Mouse (Mus musculus) heart, embryonic 15.5 days (tissue): ENCODE results near the gene Kalrn. TPM values are rescaled to one million over a fixed set of nuclear protein-coding genes. Genes with fewer than 3 reads are reported as not detected.

Experiments
- ATAC-seq: fragments of 200-750 bp; cut with Nextera tagmentation; replicated peaks from 2 replicates; pipeline ENCODE4 v1.8.0; 2017; ENCODE audit warnings: low read depth, moderate TSS enrichment; ENCODE audit not compliant: insufficient number of reproducible peaks, insufficient read depth, low FRiP score
- H3K27ac ChIP-seq: fragments of 300-500 bp; sonication (generic); 2 replicates; pipeline ENCODE4 v1.5.1; 2015; ENCODE audit warnings: mild to moderate bottlenecking, inconsistent platforms
- H3K27me3 ChIP-seq: fragments of 300-500 bp; sonication (generic); 2 replicates; pipeline ENCODE4 v1.6.1; 2015; ENCODE audit warnings: inconsistent platforms
- H3K36me3 ChIP-seq: fragments of 300-500 bp; sonication (generic); 2 replicates; pipeline ENCODE4 v1.6.1; 2015; ENCODE audit warnings: mild to moderate bottlenecking, inconsistent platforms
- H3K4me1 ChIP-seq: fragments of 300-500 bp; sonication (generic); replicated peaks from 2 replicates; pipeline ENCODE4 v1.6.1; 2015; ENCODE audit warnings: inconsistent platforms
- H3K4me2 ChIP-seq: fragments of 300-500 bp; sonication (generic); 2 replicates; pipeline ENCODE4 v1.6.1; 2015; ENCODE audit warnings: inconsistent platforms, mild to moderate bottlenecking, moderate library complexity
- H3K4me3 ChIP-seq: fragments of 300-500 bp; sonication (generic); 2 replicates; pipeline ENCODE4 v1.5.1; 2015; ENCODE audit warnings: mild to moderate bottlenecking, inconsistent platforms
- H3K9ac ChIP-seq: fragments of 300-500 bp; sonication (generic); 2 replicates; pipeline ENCODE4 v1.6.1; 2015; ENCODE audit warnings: mild to moderate bottlenecking, inconsistent platforms
- H3K9me3 ChIP-seq: fragments of 300-500 bp; sonication (generic); replicated peaks from 2 replicates; pipeline ENCODE4 v1.6.1; 2016; ENCODE audit warnings: inconsistent platforms
- WGBS: fragments of 180-500 bp; shearing (Covaris S2); methylation state at CpG from one replicate; pipeline ENCODE4 v1.1.7; 2015; ENCODE audit warnings: mixed read lengths; 5-methylcytosine and 5-hydroxymethylcytosine counted together
- polyA plus RNA-seq: library from polyadenylated mRNA; unstranded; fragments of >200 nt; fragmentation: Nextera tagmentation; extraction: Ambion mirVana; gene quantifications from 2 replicates; pipeline ENCODE4 v1.2.1, GENCODE M21; 2015

Gene Kalrn
- polyA plus RNA-seq, 1 experiment from 2014 or later, result 32.8 TPM

GRCm38 (mm10) chr16:34483716-34484115 lies 89.6 kb downstream of the Kalrn start:
- ATAC-seq, result no peak
- H3K27me3 ChIP-seq, result no peaks in the 10 kb centered on the region

GRCm38 (mm10) chr16:34474741-34475140 lies 98.6 kb downstream of the Kalrn start:
- Histone ChIP-seq H3K4me1 (peaks cover 19% of the 10 kb centered on the region), H3K9me3 (no peaks in the 10 kb centered on the region), H3K36me3 (no peaks in the 10 kb centered on the region), H3K4me3 (no peak overlapping the region), H3K9ac (no peak overlapping the region), H3K27ac (no peak overlapping the region), H3K27me3 (no peaks in the 10 kb centered on the region), H3K4me2 (no peak overlapping the region)
- no peak for ATAC-seq
- WGBS, result 64% methylated on average over 4 of the region's 4 CpGs

More at GRCm38 (mm10) chr16:34483716-34484115, 89.6 kb downstream of the Kalrn start:
- Histone ChIP-seq H3K4me3 (no peak overlapping the region), H3K4me1 (peaks cover 22% of the 10 kb centered on the region), H3K9ac (no peak overlapping the region), H3K4me2 (no peak overlapping the region), H3K9me3 (no peaks in the 10 kb centered on the region), H3K27ac (no peak overlapping the region), H3K36me3 (no peaks in the 10 kb centered on the region)
- 74% methylated on average over 6 of the region's 6 CpGs for WGBS

GRCm38 (mm10) chr16:34473891-34474290 lies 99.4 kb downstream of the Kalrn start:
- no peak overlapping the region for H3K4me2 ChIP-seq
- no peaks in the 10 kb centered on the region for H3K27me3 ChIP-seq
- no peak overlapping the region for H3K4me3 ChIP-seq
- no peak overlapping the region for H3K9ac ChIP-seq
- no peak for ATAC-seq
- no peaks in the 10 kb centered on the region for H3K36me3 ChIP-seq
- no peak overlapping the region for H3K27ac ChIP-seq
- H3K4me1 ChIP-seq, result peaks cover 28% of the 10 kb centered on the region
- WGBS, result 66% methylated on average over 4 of the region's 4 CpGs
- H3K9me3 ChIP-seq, result no peaks in the 10 kb centered on the region

GRCm38 (mm10) chr16:34471441-34471840 lies 101.9 kb downstream of the Kalrn start:
- Histone ChIP-seq H3K9ac (no peak overlapping the region), H3K36me3 (no peaks in the 10 kb centered on the region), H3K27me3 (no peaks in the 10 kb centered on the region), H3K9me3 (no peaks in the 10 kb centered on the region), H3K27ac (no peak overlapping the region), H3K4me2 (no peak overlapping the region), H3K4me3 (no peak overlapping the region), H3K4me1 (peaks cover 48% of the 10 kb centered on the region)
- WGBS, result 73% methylated on average over 4 of the region's 4 CpGs
- no peak for ATAC-seq

GRCm38 (mm10) chr16:34470343-34470742 lies 103.0 kb downstream of the Kalrn start:
- peaks cover 51% of the 10 kb centered on the region for H3K4me1 ChIP-seq
- ATAC-seq, result no peak
- H3K9me3 ChIP-seq, result no peaks in the 10 kb centered on the region
- H3K9ac ChIP-seq, result no peak overlapping the region
- H3K27ac ChIP-seq, result peak overlapping the region; percentile 39; the same call in 1 of the 2 replicates
- 56% methylated on average over 5 of the region's 5 CpGs for WGBS
- no peak overlapping the region for H3K4me3 ChIP-seq
- H3K27me3 ChIP-seq, result no peaks in the 10 kb centered on the region
- H3K36me3 ChIP-seq, result no peaks in the 10 kb centered on the region
- no peak overlapping the region for H3K4me2 ChIP-seq

GRCm38 (mm10) chr16:34469277-34469868 lies 104.0 kb downstream of the Kalrn start:
- Histone ChIP-seq H3K9ac (no peak overlapping the region), H3K27ac (peak overlapping the region; percentile 55), H3K4me2 (peak overlapping the region; percentile 39), H3K9me3 (no peaks in the 10 kb centered on the region), H3K36me3 (no peaks in the 10 kb centered on the region), H3K27me3 (no peaks in the 10 kb centered on the region), H3K4me1 (peaks cover 51% of the 10 kb centered on the region), H3K4me3 (no peak overlapping the region)
- WGBS, result 31% methylated on average over 8 of the region's 8 CpGs
- ATAC-seq, result peak; percentile 73

- WGBS, result 18% methylated on average over 4 of the region's 4 CpGs
- Histone ChIP-seq H3K27ac (peak overlapping the region; percentile 41), H3K27me3 (no peaks in the 10 kb centered on the region), H3K4me1 (peaks cover 40% of the 10 kb centered on the region), H3K4me2 (peak overlapping the region; percentile 32), H3K4me3 (no peak overlapping the region), H3K9ac (no peak overlapping the region), H3K36me3 (no peaks in the 10 kb centered on the region), H3K9me3 (no peaks in the 10 kb centered on the region)
- ATAC-seq, result no peak
Observed at GRCm38 (mm10) chr16:34466649-34467048, 106.7 kb downstream of the Kalrn start.

GRCm38 (mm10) chr16:34456314-34456713 lies 117.0 kb downstream of the Kalrn start:
- H3K9me3 ChIP-seq, result no peaks in the 10 kb centered on the region
- no peak overlapping the region for H3K9ac ChIP-seq
- H3K36me3 ChIP-seq, result no peaks in the 10 kb centered on the region
- ATAC-seq, result peak; percentile 89
- peaks cover 30% of the 10 kb centered on the region for H3K4me1 ChIP-seq
- peak overlapping the region; percentile 90 for H3K27ac ChIP-seq
- WGBS, result 21% methylated on average over 7 of the region's 7 CpGs
- no peak overlapping the region for H3K4me2 ChIP-seq
- no peak overlapping the region for H3K4me3 ChIP-seq
- no peaks in the 10 kb centered on the region for H3K27me3 ChIP-seq

- H3K4me1 ChIP-seq, result peaks cover 40% of the 10 kb centered on the region
- H3K9ac ChIP-seq, result no peak overlapping the region
- ATAC-seq, result no peak
- H3K9me3 ChIP-seq, result no peaks in the 10 kb centered on the region
- H3K27me3 ChIP-seq, result no peaks in the 10 kb centered on the region
- H3K36me3 ChIP-seq, result no peaks in the 10 kb centered on the region
- 72% methylated on average over 7 of the region's 7 CpGs for WGBS
- H3K4me2 ChIP-seq, result no peak overlapping the region
- H3K4me3 ChIP-seq, result no peak overlapping the region
- no peak overlapping the region for H3K27ac ChIP-seq
Observed at GRCm38 (mm10) chr16:34445666-34446065, 127.7 kb downstream of the Kalrn start.

GRCm38 (mm10) chr16:34441704-34442103 lies 131.6 kb downstream of the Kalrn start:
- Histone ChIP-seq H3K36me3 (no peaks in the 10 kb centered on the region), H3K9ac (no peak overlapping the region), H3K27me3 (no peaks in the 10 kb centered on the region), H3K27ac (peak overlapping the region; percentile 82), H3K4me1 (peaks cover 50% of the 10 kb centered on the region), H3K4me2 (no peak overlapping the region), H3K9me3 (no peaks in the 10 kb centered on the region), H3K4me3 (no peak overlapping the region)
- ATAC-seq, result no peak
- WGBS, result 47% methylated on average over 2 of the region's 2 CpGs

- Histone ChIP-seq H3K27me3 (no peaks in the 10 kb centered on the region), H3K27ac (peak overlapping the region; percentile 82), H3K9me3 (no peaks in the 10 kb centered on the region), H3K4me1 (peaks cover 46% of the 10 kb centered on the region), H3K9ac (no peak overlapping the region), H3K4me3 (no peak overlapping the region), H3K4me2 (no peak overlapping the region), H3K36me3 (no peaks in the 10 kb centered on the region)
- 8% methylated on average over 4 of the region's 4 CpGs for WGBS
- ATAC-seq, result peak; percentile 91
Observed at GRCm38 (mm10) chr16:34440994-34441414, 132.3 kb downstream of the Kalrn start.

- no peak overlapping the region for H3K4me2 ChIP-seq
- H3K27ac ChIP-seq, result peak overlapping the region; percentile 82
- 56% methylated on average over 8 of the region's 8 CpGs for WGBS
- ATAC-seq, result 0 out of 2 replicates have a peak, but pooled peaks have one; percentile 11
- no peak overlapping the region for H3K4me3 ChIP-seq
- no peaks in the 10 kb centered on the region for H3K9me3 ChIP-seq
- no peak overlapping the region for H3K9ac ChIP-seq
- peaks cover 45% of the 10 kb centered on the region for H3K4me1 ChIP-seq
- no peaks in the 10 kb centered on the region for H3K36me3 ChIP-seq
- no peaks in the 10 kb centered on the region for H3K27me3 ChIP-seq
Observed at GRCm38 (mm10) chr16:34440019-34440615, 133.2 kb downstream of the Kalrn start.
